Mouse (Mus musculus) kidney, adult 2 months (tissue): ENCODE data around the gene Fam168a.

Source experiments
- CTCF ChIP-seq: fragments of 200-500 bp; conservative IDR thresholded peaks from 2 replicates; pipeline ENCODE4 v1.5.1; 2011; ENCODE audit warnings: low read depth, mild to moderate bottlenecking, control low read depth, low read length, moderate library complexity, mixed read lengths; ENCODE audit not compliant: insufficient read depth, insufficient read length
- POLR2A ChIP-seq: fragments of 200-500 bp; IDR thresholded peaks from one replicate; pipeline ENCODE4 v1.6.1; 2011; ENCODE audit warnings: low read depth, low read length, control low read depth

DNA sequence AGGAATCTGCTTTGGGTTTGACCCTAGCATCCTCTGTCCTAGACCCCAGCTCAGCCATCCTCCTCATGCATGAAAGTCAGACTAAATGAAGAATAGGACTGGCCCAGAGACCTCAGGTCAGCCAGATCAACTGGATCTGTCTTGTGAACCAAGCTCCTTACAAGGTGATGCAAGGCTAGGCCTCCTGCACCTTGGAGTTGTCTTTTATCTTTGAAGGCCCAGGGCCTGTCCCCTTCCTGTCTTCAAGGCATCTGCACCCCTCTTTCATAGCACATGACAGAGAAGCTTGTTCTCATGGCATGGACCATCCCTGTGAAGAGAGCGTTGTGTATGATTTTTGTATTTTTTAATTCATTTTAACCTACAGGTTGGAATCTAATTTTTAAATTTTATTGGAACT lies 134.5 kb downstream of the Fam168a start:
- TF ChIP-seq POLR2A: no peak
- TF ChIP-seq CTCF: no peak
